Mouse (Mus musculus) olfactory bulb, adult 2 months (tissue): Measurements from ENCODE around the gene Il4ra.

Experiments
- CTCF ChIP-seq: fragments of 200-500 bp; IDR thresholded peaks from 2 replicates; pipeline ENCODE4 v1.5.1; 2012; ENCODE audit warnings: low read depth, mild to moderate bottlenecking, low read length, moderate library complexity; ENCODE audit not compliant: insufficient read depth
- POLR2A ChIP-seq: fragments of 200-500 bp; IDR thresholded peaks from 2 replicates; pipeline ENCODE4 v1.6.1; 2012; ENCODE audit warnings: mild to moderate bottlenecking, low read depth, low read length, moderate library complexity; ENCODE audit not compliant: insufficient read depth

DNA sequence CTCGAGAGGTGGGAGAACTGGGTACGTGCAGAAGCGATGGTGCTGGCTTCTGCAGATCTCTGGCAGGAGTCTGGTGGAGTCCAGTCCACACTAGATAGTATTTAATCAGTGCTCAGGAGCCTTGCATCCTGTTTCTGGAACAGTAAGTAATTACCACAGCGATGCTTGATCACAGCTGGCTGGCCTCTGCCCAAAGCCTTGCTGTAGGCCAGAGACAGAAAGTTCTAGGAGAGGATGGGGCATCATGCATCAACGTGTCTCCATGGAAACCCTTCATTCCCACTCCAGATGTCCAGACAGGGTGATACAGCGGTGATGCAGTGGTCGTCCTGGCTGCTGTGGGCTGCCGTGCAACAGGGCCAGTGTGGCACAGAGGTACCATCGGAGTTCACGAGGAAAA lies 7.6 kb downstream of the Il4ra start:
- TF ChIP-seq POLR2A (no peak), CTCF (no peak)
